Mouse (Mus musculus) liver, embryonic 13.5 days (tissue): Measurements from ENCODE around the gene D430041D05Rik. TPM values are rescaled to one million over a fixed set of nuclear protein-coding genes. Genes with fewer than 3 reads are reported as not detected.

Source experiments
- ATAC-seq: fragments of 200-750 bp; cut with Nextera tagmentation; 2 replicates; pipeline ENCODE4 v1.8.0; 2017; ENCODE audit warnings: low read depth, mild to moderate bottlenecking, moderate number of reproducible peaks, moderate library complexity
- DNase-seq: peaks from one replicate; pipeline ENCODE4 v3.0.0; 2022
- H3K27ac ChIP-seq: fragments of 300-500 bp; sonication (generic); 2 replicates; pipeline ENCODE4 v1.5.1; 2015; ENCODE audit warnings: moderate library complexity, mild to moderate bottlenecking, inconsistent platforms
- H3K27me3 ChIP-seq: fragments of 300-500 bp; sonication (generic); 2 replicates; pipeline ENCODE4 v1.6.1; 2015; ENCODE audit warnings: mild to moderate bottlenecking, inconsistent platforms
- H3K36me3 ChIP-seq: fragments of 300-500 bp; sonication (generic); 2 replicates; pipeline ENCODE4 v1.6.1; 2015; ENCODE audit warnings: mild to moderate bottlenecking, inconsistent platforms
- H3K4me1 ChIP-seq: fragments of 300-500 bp; sonication (generic); replicated peaks from 2 replicates; pipeline ENCODE4 v1.6.1; 2015; ENCODE audit warnings: inconsistent platforms
- H3K4me2 ChIP-seq: fragments of 300-500 bp; sonication (generic); 2 replicates; pipeline ENCODE4 v1.6.1; 2015; ENCODE audit warnings: inconsistent platforms, mild to moderate bottlenecking, moderate library complexity
- H3K4me3 ChIP-seq: fragments of 300-500 bp; sonication (generic); replicated peaks from 2 replicates; pipeline ENCODE4 v1.5.1; 2015; ENCODE audit warnings: mild to moderate bottlenecking, inconsistent platforms
- H3K9ac ChIP-seq: fragments of 300-500 bp; sonication (generic); 2 replicates; pipeline ENCODE4 v1.6.1; 2015; ENCODE audit warnings: mild to moderate bottlenecking, inconsistent platforms
- H3K9me3 ChIP-seq: fragments of 300-500 bp; sonication (generic); replicated peaks from 2 replicates; pipeline ENCODE4 v1.6.1; 2016; ENCODE audit warnings: inconsistent platforms
- WGBS: fragments of 180-500 bp; shearing (Covaris S2); methylation state at CpG from one replicate; pipeline ENCODE4 v1.1.7; 2015; ENCODE audit not compliant: insufficient replicate concordance; 5-methylcytosine and 5-hydroxymethylcytosine counted together
- polyA plus RNA-seq: library from polyadenylated mRNA; unstranded; fragments of >200 nt; fragmentation: Nextera tagmentation; extraction: Ambion mirVana; gene quantifications from 2 replicates; pipeline ENCODE4 v1.2.1, GENCODE M21; 2015

D430041D05Rik gene
- polyA plus RNA-seq, 1 experiment from 2014 or later = 0.01 TPM

GRCm38 (mm10) chr2:104209408-104209807, 201.4 kb downstream of the D430041D05Rik start:
- H3K9ac ChIP-seq = no peak overlapping the region
- WGBS = 54% methylated on average over 2 of the region's 2 CpGs
- H3K36me3 ChIP-seq = no peaks in the 10 kb centered on the region
- H3K4me2 ChIP-seq = no peak overlapping the region
- H3K4me1 ChIP-seq = no peaks in the 10 kb centered on the region
- no peak overlapping the region for H3K27ac ChIP-seq
- 0 out of 2 replicates have a peak, but pooled peaks cover 2% of the 10 kb centered on the region for H3K27me3 ChIP-seq
- ATAC-seq = no peak
- no peaks in the 10 kb centered on the region for H3K9me3 ChIP-seq
- H3K4me3 ChIP-seq = no peak overlapping the region
- DNase-seq = no peak

DNA sequence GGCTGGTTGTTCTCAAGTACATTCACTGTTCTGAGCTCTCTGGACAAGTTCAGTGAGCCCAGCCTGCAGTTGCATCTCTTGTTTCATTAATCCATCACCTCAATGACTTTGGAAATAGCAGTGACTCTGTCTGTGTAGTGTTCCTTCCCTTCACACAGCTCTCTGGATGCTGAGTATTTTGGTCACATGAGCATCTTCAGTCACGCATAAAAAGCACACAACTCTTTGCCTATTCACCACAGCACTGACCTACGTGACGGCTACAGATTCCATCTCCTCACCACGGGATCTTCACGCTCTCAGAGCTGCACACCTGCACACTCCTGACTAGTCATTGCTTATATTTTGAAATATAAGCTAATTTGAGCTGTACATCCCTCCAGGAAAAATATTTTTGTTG, 202.4 kb downstream of the D430041D05Rik start:
- 65% methylated on average over 5 of the region's 5 CpGs for WGBS
- H3K4me3 ChIP-seq = no peak overlapping the region

GRCm38 (mm10) chr2:104207948-104208347, 202.9 kb downstream of the D430041D05Rik start:
- no peak for ATAC-seq
- no peak overlapping the region for H3K9ac ChIP-seq
- H3K9me3 ChIP-seq = no peaks in the 10 kb centered on the region
- H3K36me3 ChIP-seq = no peaks in the 10 kb centered on the region
- H3K27ac ChIP-seq = no peak overlapping the region
- DNase-seq = peak; percentile 32
- 0 out of 2 replicates have a peak, but pooled peaks cover 2% of the 10 kb centered on the region for H3K27me3 ChIP-seq
- no peaks in the 10 kb centered on the region for H3K4me1 ChIP-seq
- H3K4me2 ChIP-seq = no peak overlapping the region
- WGBS = 30% methylated on average over 10 of the region's 10 CpGs
- H3K4me3 ChIP-seq = no peak overlapping the region

More for the DNA sequence above, 202.4 kb downstream of the D430041D05Rik start:
- Histone ChIP-seq H3K9me3 (no peaks in the 10 kb centered on the region), H3K27me3 (0 out of 2 replicates have a peak, but pooled peaks cover 2% of the 10 kb centered on the region), H3K4me1 (no peaks in the 10 kb centered on the region), H3K36me3 (no peaks in the 10 kb centered on the region), H3K4me2 (no peak overlapping the region), H3K27ac (no peak overlapping the region), H3K9ac (no peak overlapping the region)
- ATAC-seq = no peak
- DNase-seq = no peak

- no peaks in the 10 kb centered on the region for H3K36me3 ChIP-seq
- H3K27ac ChIP-seq = no peak overlapping the region
- DNase-seq = no peak
- WGBS = 60% methylated on average over 8 of the region's 8 CpGs
- H3K9ac ChIP-seq = no peak overlapping the region
- H3K4me3 ChIP-seq = no peak overlapping the region
- no peak for ATAC-seq
- 0 out of 2 replicates have a peak, but pooled peaks cover 2% of the 10 kb centered on the region for H3K27me3 ChIP-seq
- H3K4me1 ChIP-seq = no peaks in the 10 kb centered on the region
- no peak overlapping the region for H3K4me2 ChIP-seq
- no peaks in the 10 kb centered on the region for H3K9me3 ChIP-seq
Observed at GRCm38 (mm10) chr2:104205623-104206022, 205.2 kb downstream of the D430041D05Rik start.

- Histone ChIP-seq H3K9me3 (no peaks in the 10 kb centered on the region), H3K27ac (no peak overlapping the region), H3K4me1 (no peaks in the 10 kb centered on the region), H3K27me3 (0 out of 2 replicates have a peak, but pooled peaks cover 2% of the 10 kb centered on the region), H3K36me3 (no peaks in the 10 kb centered on the region), H3K9ac (no peak overlapping the region), H3K4me3 (no peak overlapping the region), H3K4me2 (no peak overlapping the region)
- DNase-seq (no peak), ATAC-seq (no peak)
- WGBS = 51% methylated on average over 3 of the region's 3 CpGs
Observed at GRCm38 (mm10) chr2:104200211-104200610, 210.6 kb downstream of the D430041D05Rik start.

- Histone ChIP-seq H3K9me3 (no peaks in the 10 kb centered on the region), H3K4me3 (no peak overlapping the region), H3K27me3 (no peaks in the 10 kb centered on the region), H3K4me1 (no peaks in the 10 kb centered on the region), H3K36me3 (no peaks in the 10 kb centered on the region), H3K9ac (no peak overlapping the region), H3K4me2 (no peak overlapping the region), H3K27ac (no peak overlapping the region)
- WGBS = 70% methylated on average over 6 of the region's 6 CpGs
- no peak for DNase-seq
- no peak for ATAC-seq
Observed at GRCm38 (mm10) chr2:104198186-104198585, 212.6 kb downstream of the D430041D05Rik start.

GRCm38 (mm10) chr2:104197281-104197680, 213.5 kb downstream of the D430041D05Rik start:
- Histone ChIP-seq H3K27me3 (no peaks in the 10 kb centered on the region), H3K4me2 (no peak overlapping the region), H3K4me3 (no peak overlapping the region), H3K27ac (no peak overlapping the region), H3K36me3 (no peaks in the 10 kb centered on the region), H3K9me3 (no peaks in the 10 kb centered on the region), H3K4me1 (no peaks in the 10 kb centered on the region), H3K9ac (no peak overlapping the region)
- DNase-seq (peak; percentile 33), ATAC-seq (no peak)
- 24% methylated on average over 3 of the region's 3 CpGs for WGBS

- no peak overlapping the region for H3K4me3 ChIP-seq
- H3K27ac ChIP-seq = no peak overlapping the region
- no peaks in the 10 kb centered on the region for H3K27me3 ChIP-seq
- ATAC-seq (no peak), DNase-seq (no peak)
- 77% methylated on average over 18 of the region's 18 CpGs for WGBS
- no peak overlapping the region for H3K9ac ChIP-seq
- H3K4me2 ChIP-seq = no peak overlapping the region
- no peaks in the 10 kb centered on the region for H3K9me3 ChIP-seq
- no peaks in the 10 kb centered on the region for H3K4me1 ChIP-seq
- no peaks in the 10 kb centered on the region for H3K36me3 ChIP-seq
Observed at GRCm38 (mm10) chr2:104192401-104193141, 218.2 kb downstream of the D430041D05Rik start.

GRCm38 (mm10) chr2:104191723-104192122, 219.1 kb downstream of the D430041D05Rik start:
- 36% methylated on average over 2 of the region's 2 CpGs for WGBS
- Histone ChIP-seq H3K4me1 (no peaks in the 10 kb centered on the region), H3K27ac (no peak overlapping the region), H3K27me3 (no peaks in the 10 kb centered on the region), H3K4me2 (no peak overlapping the region), H3K36me3 (no peaks in the 10 kb centered on the region), H3K4me3 (no peak overlapping the region), H3K9ac (no peak overlapping the region), H3K9me3 (no peaks in the 10 kb centered on the region)
- DNase-seq = no peak
- no peak for ATAC-seq

GRCm38 (mm10) chr2:104188859-104189258, 222.0 kb downstream of the D430041D05Rik start:
- Histone ChIP-seq H3K9me3 (no peaks in the 10 kb centered on the region), H3K27ac (no peak overlapping the region), H3K4me1 (no peaks in the 10 kb centered on the region), H3K4me3 (no peak overlapping the region), H3K36me3 (no peaks in the 10 kb centered on the region), H3K9ac (no peak overlapping the region), H3K4me2 (no peak overlapping the region), H3K27me3 (no peaks in the 10 kb centered on the region)
- no peak for ATAC-seq
- WGBS = 44% methylated on average over 2 of the region's 2 CpGs
- no peak for DNase-seq

DNA sequence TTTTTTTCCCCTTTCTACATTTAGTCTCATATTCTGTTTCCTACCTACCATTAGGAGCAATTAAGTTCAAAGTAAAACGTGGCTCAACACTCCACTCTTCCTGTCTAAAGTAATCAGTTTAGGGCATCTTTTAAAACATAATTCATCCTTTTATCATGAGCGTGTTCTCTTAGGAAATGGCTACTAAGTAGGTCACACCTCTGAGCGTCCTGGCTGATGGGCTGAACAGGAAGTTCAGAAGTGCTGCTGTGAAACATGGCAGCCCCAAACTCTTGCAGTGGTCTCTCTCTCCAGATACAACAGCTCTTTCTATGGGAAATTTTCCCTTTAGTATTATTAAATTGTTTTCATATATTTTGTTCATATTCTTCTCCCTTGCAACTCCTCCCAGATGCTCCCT, 223.7 kb downstream of the D430041D05Rik start:
- Histone ChIP-seq H3K36me3 (no peaks in the 10 kb centered on the region), H3K27me3 (no peaks in the 10 kb centered on the region), H3K4me2 (no peak overlapping the region), H3K4me1 (no peaks in the 10 kb centered on the region), H3K9me3 (no peaks in the 10 kb centered on the region), H3K4me3 (no peak overlapping the region), H3K27ac (no peak overlapping the region), H3K9ac (no peak overlapping the region)
- ATAC-seq = no peak
- DNase-seq = no peak
- WGBS = 27% methylated on average over 3 of the region's 3 CpGs

- no peak overlapping the region for H3K9ac ChIP-seq
- no peak overlapping the region for H3K4me2 ChIP-seq
- H3K4me1 ChIP-seq = no peaks in the 10 kb centered on the region
- 67% methylated on average over 5 of the region's 5 CpGs for WGBS
- H3K9me3 ChIP-seq = no peaks in the 10 kb centered on the region
- DNase-seq (no peak), ATAC-seq (no peak)
- H3K36me3 ChIP-seq = no peaks in the 10 kb centered on the region
- H3K27ac ChIP-seq = no peak overlapping the region
- no peak overlapping the region for H3K4me3 ChIP-seq
- no peaks in the 10 kb centered on the region for H3K27me3 ChIP-seq
Observed at GRCm38 (mm10) chr2:104185616-104186015, 225.2 kb downstream of the D430041D05Rik start.
